Mouse (Mus musculus) kidney, embryonic 14.5 days (tissue): ENCODE data around the gene Gatad1. TPM values are rescaled to one million over a fixed set of nuclear protein-coding genes. Genes with fewer than 3 reads are reported as not detected.

Experiments used
- ATAC-seq: fragments of 200-750 bp; cut with Nextera tagmentation; 2 replicates; pipeline ENCODE4 v1.8.0; 2017; ENCODE audit warnings: moderate number of reproducible peaks, mild to moderate bottlenecking, moderate TSS enrichment, moderate library complexity; ENCODE audit not compliant: low FRiP score, low TSS enrichment
- H3K27ac ChIP-seq: fragments of 300-500 bp; sonication (generic); 2 replicates; pipeline ENCODE4 v1.5.1; 2014; ENCODE audit warnings: low read depth, mild to moderate bottlenecking, low read length, moderate library complexity, mixed read lengths
- H3K27me3 ChIP-seq: fragments of 300-500 bp; sonication (generic); 2 replicates; pipeline ENCODE4 v1.6.1; 2014; ENCODE audit warnings: mild to moderate bottlenecking, low read length; ENCODE audit not compliant: control insufficient read depth, insufficient read depth
- H3K36me3 ChIP-seq: fragments of 300-500 bp; sonication (generic); 2 replicates; pipeline ENCODE4 v1.6.1; 2014; ENCODE audit warnings: low read length, mixed read lengths; ENCODE audit not compliant: control insufficient read depth, insufficient read depth
- H3K4me1 ChIP-seq: fragments of 300-500 bp; sonication (generic); 2 replicates; pipeline ENCODE4 v1.6.1; 2014; ENCODE audit warnings: low read length, mixed read lengths; ENCODE audit not compliant: control insufficient read depth, insufficient read depth
- H3K4me2 ChIP-seq: fragments of 300-500 bp; sonication (generic); replicated peaks from 2 replicates; pipeline ENCODE4 v1.6.1; 2014; ENCODE audit warnings: low read depth, mild to moderate bottlenecking, low read length
- H3K4me3 ChIP-seq: fragments of 300-500 bp; sonication (generic); 2 replicates; pipeline ENCODE4 v1.5.1; 2014; ENCODE audit warnings: mild to moderate bottlenecking, low read length
- H3K9ac ChIP-seq: fragments of 300-500 bp; sonication (generic); 2 replicates; pipeline ENCODE4 v1.6.1; 2014; ENCODE audit warnings: low read depth, mild to moderate bottlenecking, low read length, moderate library complexity
- H3K9me3 ChIP-seq: fragments of 300-500 bp; sonication (generic); 2 replicates; pipeline ENCODE4 v1.6.1; 2016; ENCODE audit warnings: low read length; ENCODE audit not compliant: control insufficient read depth
- WGBS: fragments of 180-500 bp; shearing (Covaris S2); extraction: QIAGEN DNeasy Blood & Tissue Kit; methylation state at CpG from one replicate; pipeline ENCODE4 v1.1.7; 2014; 5-methylcytosine and 5-hydroxymethylcytosine counted together
- polyA plus RNA-seq: library from polyadenylated mRNA; unstranded; fragments of >200 nt; fragmentation: Nextera tagmentation; extraction: Ambion mirVana; gene quantifications from 2 replicates; pipeline ENCODE4 v1.2.1, GENCODE M21; 2014

Gene Gatad1
- polyA plus RNA-seq: 81.2 and 82.7 TPM in 2 replicates

DNA sequence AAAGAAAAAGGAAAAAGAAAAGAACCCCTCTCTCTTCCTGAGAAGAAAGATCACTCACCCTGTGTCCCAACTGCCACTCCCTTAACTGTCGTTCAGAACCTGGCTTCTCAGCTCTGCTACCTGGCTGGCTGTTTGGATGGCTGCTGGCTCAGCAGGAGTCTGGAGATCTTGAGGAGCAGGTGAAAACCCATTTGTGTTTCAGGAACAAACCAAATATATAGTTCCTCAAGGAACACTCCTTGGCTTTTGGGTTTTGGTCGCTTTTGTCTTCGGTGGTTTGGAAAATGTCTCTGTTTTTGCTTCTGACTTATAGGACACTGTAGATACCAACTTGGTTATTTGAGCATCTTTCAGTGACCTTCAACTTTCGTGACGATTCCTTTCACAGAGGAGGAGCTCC, at the start of gene Gatad1:
Gene Gatad1, minus strand, starts transcription at position 101 of the 400 bp plus-strand sequence.
- H3K27me3 ChIP-seq: no peaks in the 10 kb centered on the region
- no peak within 1 kb of the TSS for H3K9ac ChIP-seq
- H3K9me3 ChIP-seq: no peaks in the 10 kb centered on the region
- H3K4me3 ChIP-seq: no peak within 1 kb of the TSS
- H3K27ac ChIP-seq: no peak within 1 kb of the TSS
- no peaks in the 10 kb centered on the region for H3K4me1 ChIP-seq
- no peak for ATAC-seq
- H3K4me2 ChIP-seq: no peak within 1 kb of the TSS
- 75% methylated on average over 5 of the region's 5 CpGs for WGBS
- H3K36me3 ChIP-seq: no peaks in the 10 kb centered on the region

DNA sequence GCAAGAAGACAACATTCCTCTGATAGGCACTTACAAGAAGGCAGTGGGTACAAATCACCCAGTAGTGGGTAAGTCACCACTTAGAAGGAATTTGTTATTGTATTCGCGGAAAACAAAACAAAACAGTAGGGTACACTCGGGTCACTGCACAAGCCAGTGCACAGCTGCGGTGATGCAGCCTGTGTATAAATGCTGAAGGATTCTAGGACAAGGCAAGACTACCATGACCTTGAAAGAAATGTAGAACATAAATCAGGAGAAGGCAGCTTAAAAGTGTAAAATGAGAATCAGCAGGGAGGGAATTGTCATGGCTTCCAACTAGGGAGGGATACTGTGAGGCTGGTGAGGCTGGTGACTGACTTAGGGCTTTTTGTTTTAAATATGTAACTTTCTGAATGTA, 45.2 kb upstream of the Gatad1 start:
- Histone ChIP-seq H3K4me1 (no peaks in the 10 kb centered on the region), H3K9ac (no peak overlapping the region), H3K36me3 (peaks cover 23% of the 10 kb centered on the region; the same call in 1 of the 2 replicates), H3K4me2 (no peak overlapping the region), H3K27me3 (no peaks in the 10 kb centered on the region), H3K27ac (no peak overlapping the region), H3K9me3 (no peaks in the 10 kb centered on the region), H3K4me3 (no peak overlapping the region)
- ATAC-seq: peak; percentile 77
- WGBS: 36% methylated on average over 4 of the region's 4 CpGs

DNA sequence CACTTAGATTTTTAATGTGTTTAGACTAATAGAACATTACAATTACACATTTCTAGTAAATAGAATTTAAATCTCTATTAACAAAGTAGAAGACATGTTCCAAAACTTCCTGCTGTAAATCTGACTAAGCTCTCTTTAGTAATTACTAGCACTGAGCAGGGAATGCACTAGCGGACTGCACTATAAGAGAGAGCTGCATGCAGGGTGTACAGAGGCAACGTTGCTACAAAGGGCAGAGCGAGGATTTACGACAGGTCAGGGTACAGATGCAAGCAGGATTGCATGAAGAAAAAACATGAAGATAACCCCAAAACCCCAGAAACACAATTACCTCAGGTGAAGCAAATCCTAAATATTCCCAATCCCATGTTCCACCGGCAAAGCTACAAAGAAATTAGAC, 43.0 kb upstream of the Gatad1 start:
- H3K4me2 ChIP-seq: no peak overlapping the region
- no peak overlapping the region for H3K9ac ChIP-seq
- peaks cover 28% of the 10 kb centered on the region; the same call in 1 of the 2 replicates for H3K36me3 ChIP-seq
- WGBS: 83% methylated on average over 5 of the region's 5 CpGs
- H3K4me3 ChIP-seq: no peak overlapping the region
- H3K4me1 ChIP-seq: no peaks in the 10 kb centered on the region
- no peak for ATAC-seq
- no peaks in the 10 kb centered on the region for H3K9me3 ChIP-seq
- no peaks in the 10 kb centered on the region for H3K27me3 ChIP-seq
- H3K27ac ChIP-seq: no peak overlapping the region

DNA sequence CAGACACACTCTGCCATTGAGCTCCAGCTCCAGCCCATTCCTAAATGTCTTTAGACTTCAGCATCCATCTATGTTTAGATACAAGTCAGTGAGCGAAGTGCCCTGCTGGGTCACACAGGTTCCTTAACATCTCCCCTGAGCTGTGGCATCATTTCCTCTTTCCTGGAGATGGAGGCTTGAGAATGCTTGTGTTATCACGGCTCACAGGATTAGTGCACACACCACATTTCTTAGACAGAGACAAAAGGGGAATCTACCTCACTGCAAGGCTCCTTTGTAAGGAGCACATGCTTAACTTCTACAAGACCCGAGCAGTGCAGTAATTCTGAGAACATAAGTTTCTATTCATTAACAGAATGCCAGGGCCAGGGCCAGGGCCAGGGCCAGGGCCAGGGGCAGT, 39.0 kb upstream of the Gatad1 start:
- H3K27me3 ChIP-seq: no peaks in the 10 kb centered on the region
- no peak overlapping the region for H3K9ac ChIP-seq
- H3K36me3 ChIP-seq: peaks cover 45% of the 10 kb centered on the region
- H3K4me2 ChIP-seq: no peak overlapping the region
- no peak overlapping the region for H3K4me3 ChIP-seq
- ATAC-seq: no peak
- no peaks in the 10 kb centered on the region for H3K9me3 ChIP-seq
- H3K27ac ChIP-seq: no peak overlapping the region
- 94% methylated on average over 3 of the region's 3 CpGs for WGBS
- H3K4me1 ChIP-seq: no peaks in the 10 kb centered on the region

DNA sequence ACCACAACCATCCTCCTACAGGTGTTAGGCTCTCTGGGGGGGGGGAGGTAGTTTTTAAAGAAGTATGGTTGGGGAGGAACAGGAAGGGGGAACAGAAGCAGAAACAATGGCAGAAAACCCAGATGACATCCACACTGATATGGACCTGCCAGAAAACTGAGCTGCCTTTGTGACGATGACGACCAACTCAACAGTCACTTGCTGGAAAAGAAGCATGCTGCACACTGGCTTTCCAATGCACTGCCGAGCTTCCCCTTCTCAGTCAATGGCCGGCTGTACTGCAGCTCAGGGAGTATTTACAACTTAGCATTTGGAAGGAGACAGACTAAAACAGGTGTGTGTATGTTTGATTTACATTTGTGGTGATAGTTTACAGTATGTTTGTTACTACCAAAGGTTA, 38.2 kb upstream of the Gatad1 start:
- Histone ChIP-seq H3K36me3 (peaks cover 40% of the 10 kb centered on the region), H3K27ac (no peak overlapping the region), H3K27me3 (no peaks in the 10 kb centered on the region), H3K4me1 (no peaks in the 10 kb centered on the region), H3K9me3 (no peaks in the 10 kb centered on the region), H3K4me3 (no peak overlapping the region), H3K9ac (no peak overlapping the region), H3K4me2 (no peak overlapping the region)
- 92% methylated on average over 4 of the region's 4 CpGs for WGBS
- no peak for ATAC-seq

DNA sequence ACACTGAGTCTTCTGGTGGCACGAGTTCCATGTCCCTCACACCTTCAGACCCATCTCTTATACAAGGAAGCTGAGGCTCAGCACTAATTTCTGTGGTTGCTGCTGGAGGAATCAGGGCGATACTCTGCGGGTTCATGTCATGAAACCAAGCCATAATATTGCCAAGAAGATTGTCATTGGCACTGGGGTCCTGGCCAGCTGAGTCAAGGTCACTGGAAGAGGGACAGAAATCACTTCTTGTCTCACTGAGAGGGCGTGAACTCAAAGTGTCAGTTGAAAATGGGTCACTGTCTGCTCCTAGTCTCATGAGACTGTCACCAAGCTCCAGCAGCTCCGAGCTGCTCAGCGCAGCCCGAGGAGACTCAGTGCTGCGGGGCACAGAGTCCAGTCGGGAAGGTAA, 36.0 kb upstream of the Gatad1 start:
- Histone ChIP-seq H3K27ac (no peak overlapping the region), H3K9me3 (no peaks in the 10 kb centered on the region), H3K36me3 (peaks cover 42% of the 10 kb centered on the region), H3K4me2 (no peak overlapping the region), H3K4me3 (no peak overlapping the region), H3K4me1 (no peaks in the 10 kb centered on the region), H3K9ac (no peak overlapping the region), H3K27me3 (no peaks in the 10 kb centered on the region)
- WGBS: 94% methylated on average over 9 of the region's 9 CpGs
- ATAC-seq: no peak

DNA sequence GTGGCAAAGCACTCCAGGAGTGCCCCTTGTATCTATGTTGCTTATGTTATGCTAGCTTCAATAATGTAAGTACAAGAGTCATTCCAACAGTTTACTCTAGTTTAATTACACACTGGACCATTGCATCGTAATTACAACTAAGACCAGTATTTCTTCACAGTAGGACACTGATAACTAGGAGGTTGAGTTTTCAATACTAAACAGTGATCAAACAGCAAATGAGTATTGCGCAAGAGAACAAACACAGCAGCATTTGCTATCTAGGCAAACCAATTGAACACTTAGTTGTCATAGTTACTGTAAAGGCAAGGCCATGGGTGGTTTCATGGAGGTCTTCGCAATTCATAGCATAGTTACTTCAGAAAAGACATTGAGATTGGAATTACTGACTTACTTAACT, 34.3 kb upstream of the Gatad1 start:
- H3K4me3 ChIP-seq: no peak overlapping the region
- no peak overlapping the region for H3K4me2 ChIP-seq
- H3K27me3 ChIP-seq: no peaks in the 10 kb centered on the region
- WGBS: 92% methylated on average over 3 of the region's 3 CpGs
- no peak for ATAC-seq
- H3K9ac ChIP-seq: no peak overlapping the region
- H3K9me3 ChIP-seq: no peaks in the 10 kb centered on the region
- H3K27ac ChIP-seq: no peak overlapping the region
- peaks cover 42% of the 10 kb centered on the region for H3K36me3 ChIP-seq
- no peaks in the 10 kb centered on the region for H3K4me1 ChIP-seq

DNA sequence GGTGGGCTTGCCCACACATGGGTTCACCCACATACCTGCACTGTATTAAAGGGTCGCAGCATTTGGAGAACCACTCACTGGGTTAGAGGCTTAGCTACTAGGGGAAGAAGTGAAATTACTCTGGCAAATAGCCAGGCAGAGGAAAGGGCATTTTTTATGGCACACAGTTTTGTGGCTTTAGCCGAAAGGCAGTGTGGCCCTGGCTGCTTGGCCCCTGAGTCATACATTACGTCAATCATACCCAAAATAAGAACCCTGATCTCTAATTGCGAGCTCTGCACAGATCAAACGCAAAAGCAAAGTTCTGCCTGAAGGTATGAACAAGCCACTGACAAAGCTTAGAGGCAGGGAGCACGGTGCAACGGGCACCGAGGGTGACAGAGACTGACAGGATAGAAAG, 31.3 kb upstream of the Gatad1 start:
- no peaks in the 10 kb centered on the region for H3K9me3 ChIP-seq
- H3K4me3 ChIP-seq: no peak overlapping the region
- H3K9ac ChIP-seq: no peak overlapping the region
- H3K4me2 ChIP-seq: no peak overlapping the region
- H3K27me3 ChIP-seq: no peaks in the 10 kb centered on the region
- no peak overlapping the region for H3K27ac ChIP-seq
- WGBS: 86% methylated on average over 8 of the region's 8 CpGs
- H3K4me1 ChIP-seq: no peaks in the 10 kb centered on the region
- ATAC-seq: no peak
- peaks cover 21% of the 10 kb centered on the region for H3K36me3 ChIP-seq

DNA sequence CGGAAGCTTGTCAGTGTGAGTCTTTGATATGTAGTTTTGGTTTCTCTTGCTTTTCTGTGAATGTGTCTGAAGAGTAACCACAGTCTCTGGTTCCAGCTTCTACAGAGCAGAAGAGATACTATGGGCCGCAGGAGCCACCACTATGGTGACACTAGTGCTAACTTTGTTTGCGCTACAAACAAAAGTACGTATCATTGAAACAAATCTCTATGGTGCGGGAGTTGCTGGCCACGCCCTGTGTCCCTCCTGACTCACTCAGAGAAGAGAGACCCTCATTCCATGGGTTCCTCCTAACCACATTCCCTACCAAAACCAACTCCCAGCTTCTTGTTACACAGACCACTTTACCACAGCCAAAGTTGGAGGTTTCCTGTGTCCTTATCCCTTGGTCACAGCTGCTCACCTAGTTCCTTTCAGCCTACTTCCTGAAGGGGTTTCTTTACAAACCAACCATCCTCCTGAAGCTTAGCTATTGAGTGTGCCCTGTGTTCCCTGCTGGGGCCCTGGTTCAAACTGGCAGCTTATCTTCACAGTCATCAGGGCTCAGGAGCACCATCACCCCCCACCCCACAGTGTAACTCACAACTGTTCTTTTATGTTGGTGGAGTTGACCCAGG, 13.1 kb upstream of the Gatad1 start:
- H3K4me1 ChIP-seq: no peaks in the 10 kb centered on the region
- H3K36me3 ChIP-seq: no peaks in the 10 kb centered on the region
- H3K9me3 ChIP-seq: no peaks in the 10 kb centered on the region
- H3K27me3 ChIP-seq: no peaks in the 10 kb centered on the region
- H3K9ac ChIP-seq: no peak overlapping the region
- no peak overlapping the region for H3K27ac ChIP-seq
- H3K4me3 ChIP-seq: no peak overlapping the region
- WGBS: 90% methylated on average over 6 of the region's 6 CpGs
- no peak for ATAC-seq
- H3K4me2 ChIP-seq: no peak overlapping the region
